Mouse (Mus musculus) megakaryocyte, embryonic 14.5 days (primary cell): Measurements from ENCODE around the gene Zic3. TPM values are rescaled to one million over a fixed set of nuclear protein-coding genes. Genes with fewer than 3 reads are reported as not detected.

Experiments used
- H3K27me3 ChIP-seq: replicated peaks from 2 replicates; pipeline ENCODE3; 2012; ENCODE audit warnings: inconsistent platforms
- H3K36me3 ChIP-seq: replicated peaks from 2 replicates; pipeline ENCODE3; 2012; ENCODE audit warnings: low read length, inconsistent platforms, mixed read lengths
- H3K4me1 ChIP-seq: 2 replicates; pipeline ENCODE4 v1.6.1; 2012; ENCODE audit warnings: inconsistent platforms
- H3K4me3 ChIP-seq: replicated peaks from 2 replicates; pipeline ENCODE3; 2012; ENCODE audit warnings: moderate library complexity, mild to moderate bottlenecking, inconsistent platforms
- H3K9me3 ChIP-seq: 2 replicates; pipeline ENCODE4 v1.6.1; 2012; ENCODE audit warnings: inconsistent platforms
- FLI1 ChIP-seq: IDR thresholded peaks from 2 replicates; pipeline ENCODE4 v1.6.1; 2012; ENCODE audit warnings: low read length, inconsistent platforms, mixed read lengths
- GATA1 ChIP-seq: IDR thresholded peaks from 3 replicates; pipeline ENCODE4 v1.6.1; 2012; ENCODE audit warnings: mixed read lengths, low read length, inconsistent platforms, borderline replicate concordance
- polyA plus RNA-seq: library from polyadenylated mRNA; stranded (reverse); fragments of >175 nt; gene quantifications from 2 replicates; pipeline ENCODE4 v1.2.3, GENCODE M21; 2012; ENCODE audit warnings: low replicate concordance; ENCODE audit not compliant: insufficient read depth

Zic3 gene
- polyA plus RNA-seq = not detected in 2 replicates

DNA sequence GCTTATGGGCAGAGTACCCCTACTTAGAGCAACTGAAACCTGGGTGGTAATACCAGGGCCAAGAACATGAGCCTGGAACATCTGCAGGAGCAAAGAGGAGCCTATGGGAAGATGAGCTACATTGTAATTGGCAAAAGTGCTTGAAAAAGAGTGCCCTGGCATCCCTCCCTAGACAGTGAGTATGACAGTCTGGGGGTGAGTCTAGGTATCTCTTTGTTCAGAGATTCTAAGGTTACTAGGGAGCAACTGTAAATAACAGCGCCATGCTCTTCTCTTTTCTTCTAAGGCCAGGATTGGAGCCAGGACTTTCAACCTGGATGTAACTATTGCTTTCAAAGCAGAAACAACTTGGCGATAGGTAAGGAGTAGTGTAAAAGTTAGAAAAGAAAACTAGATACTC is at the start of gene Zic3:
Zic3 (plus strand) TSS at position 301 of the 400 bp plus-strand sequence.
- no peaks in the 10 kb centered on the region for H3K36me3 ChIP-seq
- TF ChIP-seq FLI1 (no peak), GATA1 (no peak)
- H3K4me1 ChIP-seq = no peaks in the 10 kb centered on the region
- H3K27me3 ChIP-seq = peaks cover 64% of the 10 kb centered on the region
- H3K4me3 ChIP-seq = no peak within 1 kb of the TSS
- peaks cover 13% of the 10 kb centered on the region for H3K9me3 ChIP-seq

DNA sequence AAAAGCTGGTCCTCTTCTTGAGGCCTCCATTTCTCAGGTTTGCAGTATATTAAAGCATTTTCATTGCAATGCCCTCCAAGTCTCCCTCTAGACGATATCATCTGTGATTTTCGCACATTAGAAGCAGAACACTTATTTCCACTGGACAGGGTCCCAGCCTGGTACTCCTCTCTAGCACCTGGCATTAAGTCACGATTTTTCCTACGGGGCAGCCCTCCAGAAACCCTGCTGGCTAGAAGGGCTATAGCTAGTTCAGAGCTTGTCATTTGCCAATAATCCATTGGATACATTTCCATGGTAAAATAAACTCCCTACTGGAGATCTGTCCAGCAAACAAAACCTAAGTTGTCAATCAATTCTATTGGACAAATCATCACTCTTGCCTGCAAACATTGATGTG is 40.1 kb upstream of the Zic3 start:
- peaks cover 2% of the 10 kb centered on the region for H3K27me3 ChIP-seq
- H3K4me3 ChIP-seq = no peak overlapping the region
- no peak for TF ChIP-seq GATA1
- no peak for TF ChIP-seq FLI1
- 0 out of 2 replicates have a peak, but pooled peaks cover under 1% of the 10 kb centered on the region for H3K9me3 ChIP-seq
- no peaks in the 10 kb centered on the region for H3K4me1 ChIP-seq
- no peaks in the 10 kb centered on the region for H3K36me3 ChIP-seq

DNA sequence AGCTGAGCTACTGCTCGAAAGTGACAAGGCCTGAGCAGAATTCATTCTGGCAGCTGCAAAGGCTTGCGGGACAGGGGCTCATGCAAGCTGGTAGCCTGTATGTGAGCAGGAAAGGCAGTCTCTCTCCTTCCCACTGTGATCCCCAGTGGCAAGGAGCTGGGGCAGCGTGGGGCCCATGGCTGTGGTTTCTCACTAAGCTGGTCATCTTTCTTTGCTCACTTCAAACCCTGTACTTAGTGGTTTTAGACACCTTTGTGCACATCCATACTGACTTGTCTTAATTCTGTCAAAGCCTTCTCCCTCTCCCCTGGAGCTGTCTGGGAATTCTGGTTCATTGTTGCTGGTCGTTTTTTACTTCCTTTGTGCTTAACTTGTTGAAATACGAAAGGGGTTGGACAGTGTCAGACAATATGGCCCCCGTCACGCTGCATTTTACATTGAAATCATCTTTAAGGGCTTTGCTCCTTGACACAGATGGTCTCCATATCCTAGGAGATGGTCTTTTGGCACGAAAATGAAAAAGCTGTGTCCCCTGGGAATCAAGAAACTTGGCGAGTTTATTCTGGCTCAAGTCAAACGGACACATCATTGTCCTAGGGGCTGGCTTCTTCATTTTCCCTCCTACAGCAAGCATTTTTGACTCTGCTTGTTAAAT is 34.9 kb upstream of the Zic3 start:
- H3K27me3 ChIP-seq = peaks cover 2% of the 10 kb centered on the region
- no peak overlapping the region for H3K4me3 ChIP-seq
- no peaks in the 10 kb centered on the region for H3K4me1 ChIP-seq
- H3K9me3 ChIP-seq = peaks cover 5% of the 10 kb centered on the region; the same call in 1 of the 2 replicates
- no peak for TF ChIP-seq FLI1
- no peak for TF ChIP-seq GATA1
- H3K36me3 ChIP-seq = no peaks in the 10 kb centered on the region

- Histone ChIP-seq H3K4me1 (no peaks in the 10 kb centered on the region), H3K4me3 (no peak overlapping the region), H3K27me3 (peaks cover 48% of the 10 kb centered on the region), H3K9me3 (peaks cover 20% of the 10 kb centered on the region), H3K36me3 (no peaks in the 10 kb centered on the region)
- no peak for TF ChIP-seq GATA1
- no peak for TF ChIP-seq FLI1
These were observed 9.1 kb upstream of the Zic3 start for GRCm38 (mm10) chrX:58013391-58013790.

GRCm38 (mm10) chrX:58014093-58014492 is 8.4 kb upstream of the Zic3 start:
- Histone ChIP-seq H3K4me1 (no peaks in the 10 kb centered on the region), H3K9me3 (peaks cover 25% of the 10 kb centered on the region), H3K27me3 (peaks cover 54% of the 10 kb centered on the region), H3K36me3 (no peaks in the 10 kb centered on the region), H3K4me3 (no peak overlapping the region)
- TF ChIP-seq GATA1 (no peak), FLI1 (no peak)

GRCm38 (mm10) chrX:58014761-58015160 is 7.7 kb upstream of the Zic3 start:
- Histone ChIP-seq H3K4me1 (no peaks in the 10 kb centered on the region), H3K4me3 (no peak overlapping the region), H3K27me3 (peaks cover 61% of the 10 kb centered on the region), H3K36me3 (no peaks in the 10 kb centered on the region), H3K9me3 (peaks cover 31% of the 10 kb centered on the region)
- no peak for TF ChIP-seq FLI1

GRCm38 (mm10) chrX:58015336-58015945 is 7.1 kb upstream of the Zic3 start:
- Histone ChIP-seq H3K4me1 (no peaks in the 10 kb centered on the region), H3K36me3 (no peaks in the 10 kb centered on the region), H3K9me3 (peaks cover 31% of the 10 kb centered on the region), H3K4me3 (no peak overlapping the region), H3K27me3 (peaks cover 68% of the 10 kb centered on the region)
- no peak for TF ChIP-seq GATA1
- no peak for TF ChIP-seq FLI1

DNA sequence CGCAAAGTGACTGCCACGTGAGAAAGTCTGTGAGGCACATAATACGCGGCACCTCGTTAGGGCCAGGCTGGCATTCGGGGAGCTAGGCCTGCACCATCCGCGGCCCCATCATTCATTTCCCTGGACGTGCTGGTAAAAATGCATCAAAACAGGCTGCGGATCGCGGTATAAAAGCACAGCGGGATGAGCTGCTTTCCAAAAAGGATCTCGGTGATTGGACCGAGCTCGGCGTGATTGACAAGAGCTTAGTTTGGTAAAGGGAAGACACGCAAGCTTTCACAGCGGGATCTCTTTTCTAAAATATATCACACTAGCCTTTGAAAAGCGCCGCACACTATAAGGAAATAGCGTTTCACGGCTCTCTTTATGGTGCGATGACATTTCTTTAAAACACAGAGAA is 3.8 kb upstream of the Zic3 start:
- Histone ChIP-seq H3K4me3 (no peak overlapping the region), H3K4me1 (no peaks in the 10 kb centered on the region), H3K27me3 (peaks cover 79% of the 10 kb centered on the region), H3K9me3 (peaks cover 31% of the 10 kb centered on the region), H3K36me3 (no peaks in the 10 kb centered on the region)
- TF ChIP-seq GATA1 (no peak), FLI1 (no peak)

DNA sequence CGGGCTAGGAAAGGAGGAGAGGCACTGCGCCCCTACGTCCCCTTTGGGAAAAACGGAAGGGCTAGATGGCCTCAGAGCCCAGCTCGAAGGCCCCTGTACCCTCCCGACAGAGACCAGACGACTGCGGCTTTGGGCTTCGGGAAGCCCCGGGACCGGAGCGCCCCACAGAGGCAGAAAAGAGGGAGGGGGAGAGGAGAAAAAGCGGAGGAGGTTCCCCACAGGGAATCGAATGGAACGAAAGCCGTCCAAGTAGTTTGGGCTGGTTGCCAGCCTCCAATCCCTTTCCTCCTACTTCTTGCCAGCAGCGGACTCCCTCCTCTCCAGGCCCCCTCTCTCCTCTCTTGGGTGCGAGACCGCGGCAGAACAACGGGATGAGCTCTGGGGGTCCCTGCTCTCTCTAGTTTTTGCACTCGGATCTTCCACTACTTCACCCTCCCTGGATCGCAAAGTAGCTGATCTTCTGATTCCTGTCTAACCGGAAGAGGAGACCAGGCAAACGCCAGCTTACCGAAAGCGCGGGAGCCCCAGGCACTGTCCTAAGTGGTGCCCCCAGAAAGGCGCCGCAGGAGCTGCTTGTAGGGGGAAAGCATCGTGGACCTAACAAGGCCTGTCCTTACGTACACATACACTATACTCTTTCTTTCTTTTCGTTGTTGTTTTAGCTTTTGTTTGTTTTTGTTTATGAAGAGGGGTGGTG is 3.1 kb upstream of the Zic3 start:
- Histone ChIP-seq H3K27me3 (peaks cover 77% of the 10 kb centered on the region), H3K36me3 (no peaks in the 10 kb centered on the region), H3K4me1 (no peaks in the 10 kb centered on the region), H3K4me3 (no peak overlapping the region), H3K9me3 (peaks cover 25% of the 10 kb centered on the region)
- no peak for TF ChIP-seq FLI1
- TF ChIP-seq GATA1 = no peak

- Histone ChIP-seq H3K4me3 (no peak overlapping the region), H3K36me3 (no peaks in the 10 kb centered on the region), H3K9me3 (peaks cover 37% of the 10 kb centered on the region), H3K27me3 (peaks cover 74% of the 10 kb centered on the region), H3K4me1 (peaks cover 20% of the 10 kb centered on the region; the same call in 1 of the 2 replicates)
- TF ChIP-seq GATA1 = no peak
- TF ChIP-seq FLI1 = no peak
These were observed 5.1 kb downstream of the Zic3 start for GRCm38 (mm10) chrX:58027631-58028030.
